Comparison of ENCODE assay signal across 18 mouse cellular contexts in the genomic region with DNA sequence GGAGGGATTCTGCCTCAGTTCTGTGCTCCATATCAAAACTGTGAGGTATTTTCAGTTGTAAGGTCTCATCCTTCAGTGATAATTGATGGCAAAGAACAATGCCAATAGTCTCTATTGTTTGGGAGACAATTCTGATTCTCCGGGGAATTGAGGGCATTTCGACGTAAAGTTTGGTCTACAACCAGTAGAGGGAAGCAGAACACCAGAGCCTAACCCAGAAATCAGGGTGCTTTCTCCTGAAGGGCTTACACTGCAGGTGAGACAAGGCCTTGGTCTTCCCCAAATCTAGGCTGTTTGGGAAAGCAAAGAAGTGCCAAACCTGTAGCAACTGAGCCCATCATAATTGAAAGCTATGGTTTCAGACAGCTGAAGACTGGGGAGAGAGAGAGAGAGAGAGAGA.
DNase-seq lines count a peak whose midpoint lies in the region; ATAC-seq and TF ChIP-seq lines count a peak whose summit lies in the region.
"Had no signal": no experiment of that assay in that cellular context is flagged by ENCODE, and none has a peak within 500 bp of the region (broad histone marks: within the 10 kb centered on the region; RNA-seq: fewer than 3 reads in every experiment).

No protein-coding gene starts in this region.

- 0 out of 2 replicates have a peak, but pooled peaks cover 2% of the 10 kb centered on the region for H3K9me3 ChIP-seq in E14TG2a.4 (ENCODE audit: low read length)
- H3K9me3 ChIP-seq: embryonic facial prominence, embryonic 15.5 days; forebrain, embryonic 12.5 days; heart, embryonic 10.5 days; limb, embryonic 15.5 days had no signal

- no peaks in the 10 kb centered on the region for H3K27me3 ChIP-seq in E14TG2a.4 (ENCODE audit: insufficient read depth, low read length)
- H3K27me3 ChIP-seq: embryonic facial prominence, embryonic 15.5 days; forebrain, embryonic 12.5 days; limb, embryonic 15.5 days had no signal

- TF ChIP-seq CTCF in E14TG2a.4 (conservative IDR thresholded peaks at IDR 0.05; ENCODE audit: low read length) = peak; percentile 32; the same call in 1 of the 2 replicates

- ATAC-seq in frontal cortex, adult (ENCODE audit: low TSS enrichment) = peak; percentile 93
- ATAC-seq: hindbrain, embryonic 16.5 days; liver, postnatal 0 days had no signal

- H3K4me3 ChIP-seq in E14TG2a.4 (replicated peaks; ENCODE audit: low read length) = no peak overlapping the region
- H3K4me3 ChIP-seq: embryonic facial prominence, embryonic 15.5 days; forebrain, embryonic 12.5 days; heart, embryonic 10.5 days; limb, embryonic 15.5 days had no signal

- H3K4me1 ChIP-seq in E14TG2a.4 (replicated peaks; ENCODE audit: low read depth, low read length) = no peaks in the 10 kb centered on the region
- H3K4me1 ChIP-seq: embryonic facial prominence, embryonic 15.5 days; forebrain, embryonic 12.5 days; heart, embryonic 10.5 days; limb, embryonic 15.5 days had no signal

- intact Hi-C loops in left cerebral cortex, postnatal 14 days (cut with DNase I) = no loop called here
- intact Hi-C loops in left cerebral cortex, postnatal 4 days (cut with DNase I) = no loop called here
- intact Hi-C loops in gastrocnemius, postnatal 36 days (cut with DNase I) = no loop called here
- intact Hi-C loops in heart, postnatal 10 days (cut with DNase I) = no loop called here

- no peak for DNase-seq in frontal cortex, postnatal 14 days (ENCODE audit: low spot score in 2 of 2)
- peak; percentile 8 to 36 for DNase-seq in left cerebral cortex, postnatal 14 days (ENCODE audit: low spot score in 2 of 2)
- DNase-seq in left cerebral cortex, postnatal 4 days = no peak
- peak; percentile 62 for DNase-seq in brain, adult 2 months (ENCODE audit: low read depth, low spot score)
- no peak for DNase-seq in gastrocnemius, postnatal 36 days
- no peak for DNase-seq in heart, postnatal 10 days
- DNase-seq: cerebellum, adult 8-10 months; gastrocnemius, postnatal 14 days; kidney, adult 8-10 months; liver, postnatal 0 days; thymus, adult 2 months had no signal

- H3K36me3 ChIP-seq in E14TG2a.4 (ENCODE audit: insufficient read depth, low read length) = no peaks in the 10 kb centered on the region
- H3K36me3 ChIP-seq: embryonic facial prominence, embryonic 15.5 days; forebrain, embryonic 12.5 days; heart, embryonic 10.5 days; limb, embryonic 15.5 days had no signal

Comparison
In these comparisons a context has a peak if more than half of its experiments do, and no peak if none do; other contexts are left out.
1. DNase-seq: peak in left cerebral cortex, postnatal 14 days (2 of 2) and brain, adult 2 months (single experiment); none in frontal cortex, postnatal 14 days (0 of 2), left cerebral cortex, postnatal 4 days (single experiment), gastrocnemius, postnatal 36 days (0 of 2) and heart, postnatal 10 days (0 of 2).